Mouse (Mus musculus) liver, embryonic 12.5 days (tissue): ENCODE results near the gene Slc30a4. TPM values are rescaled to one million over a fixed set of nuclear protein-coding genes. Genes with fewer than 3 reads are reported as not detected.

ENCODE experiments used
- ATAC-seq: fragments of 200-750 bp; cut with Nextera tagmentation; 2 replicates; pipeline ENCODE4 v1.8.0; 2017; ENCODE audit warnings: moderate number of reproducible peaks, mild to moderate bottlenecking, moderate library complexity
- H3K27ac ChIP-seq: fragments of 300-500 bp; sonication (generic); 2 replicates; pipeline ENCODE4 v1.5.1; 2016; ENCODE audit warnings: mild to moderate bottlenecking
- H3K27me3 ChIP-seq: fragments of 300-500 bp; sonication (generic); replicated peaks from 2 replicates; pipeline ENCODE4 v1.6.1; 2016; ENCODE audit warnings: mild to moderate bottlenecking, moderate library complexity
- H3K36me3 ChIP-seq: fragments of 300-500 bp; sonication (generic); 2 replicates; pipeline ENCODE4 v1.6.1; 2016; ENCODE audit warnings: mild to moderate bottlenecking, moderate library complexity
- H3K4me1 ChIP-seq: fragments of 300-500 bp; sonication (generic); 2 replicates; pipeline ENCODE4 v1.6.1; 2016
- H3K4me2 ChIP-seq: fragments of 300-500 bp; sonication (generic); 2 replicates; pipeline ENCODE4 v1.6.1; 2016; ENCODE audit warnings: mild to moderate bottlenecking, moderate library complexity
- H3K4me3 ChIP-seq: fragments of 300-500 bp; sonication (generic); 2 replicates; pipeline ENCODE4 v1.5.1; 2016; ENCODE audit warnings: mild to moderate bottlenecking, moderate library complexity
- H3K9ac ChIP-seq: fragments of 300-500 bp; sonication (generic); 2 replicates; pipeline ENCODE4 v1.6.1; 2016; ENCODE audit warnings: mild to moderate bottlenecking, moderate library complexity
- H3K9me3 ChIP-seq: fragments of 300-500 bp; sonication (generic); replicated peaks from 2 replicates; pipeline ENCODE4 v1.6.1; 2016; ENCODE audit warnings: mild to moderate bottlenecking, moderate library complexity
- WGBS: fragments of 180-500 bp; shearing (Covaris S2); methylation state at CpG from one replicate; pipeline ENCODE4 v1.1.7; 2016; ENCODE audit not compliant: insufficient replicate concordance; 5-methylcytosine and 5-hydroxymethylcytosine counted together
- polyA plus RNA-seq: library from polyadenylated mRNA; unstranded; fragments of >200 nt; fragmentation: Nextera tagmentation; extraction: Ambion mirVana; gene quantifications from 2 replicates; pipeline ENCODE4 v1.2.1, GENCODE M21; 2016

Slc30a4 gene
- polyA plus RNA-seq, 1 experiment from 2014 or later = 2.4 TPM

GRCm38 (mm10) chr2:122671714-122672113 lies 30.7 kb downstream of the Slc30a4 start:
- no peak overlapping the region for H3K4me3 ChIP-seq
- H3K9ac ChIP-seq = no peak overlapping the region
- H3K27ac ChIP-seq = no peak overlapping the region
- no peaks in the 10 kb centered on the region for H3K9me3 ChIP-seq
- WGBS = 60% methylated on average over 5 of the region's 5 CpGs
- H3K4me2 ChIP-seq = no peak overlapping the region
- no peaks in the 10 kb centered on the region for H3K4me1 ChIP-seq
- H3K36me3 ChIP-seq = no peaks in the 10 kb centered on the region
- H3K27me3 ChIP-seq = no peaks in the 10 kb centered on the region
- no peak for ATAC-seq

GRCm38 (mm10) chr2:122667856-122668255 lies 34.6 kb downstream of the Slc30a4 start:
- no peak overlapping the region for H3K4me3 ChIP-seq
- H3K36me3 ChIP-seq = no peaks in the 10 kb centered on the region
- no peaks in the 10 kb centered on the region for H3K9me3 ChIP-seq
- ATAC-seq = no peak
- H3K27me3 ChIP-seq = peaks cover 4% of the 10 kb centered on the region; the same call in 1 of the 2 replicates
- no peak overlapping the region for H3K27ac ChIP-seq
- H3K4me1 ChIP-seq = no peaks in the 10 kb centered on the region
- WGBS = 34% methylated on average over 5 of the region's 5 CpGs
- no peak overlapping the region for H3K9ac ChIP-seq
- no peak overlapping the region for H3K4me2 ChIP-seq

- no peak for ATAC-seq
- no peak overlapping the region for H3K27ac ChIP-seq
- H3K9ac ChIP-seq = no peak overlapping the region
- H3K36me3 ChIP-seq = no peaks in the 10 kb centered on the region
- 29% methylated on average over 12 of the region's 12 CpGs for WGBS
- no peaks in the 10 kb centered on the region for H3K9me3 ChIP-seq
- peaks cover 4% of the 10 kb centered on the region; the same call in 1 of the 2 replicates for H3K27me3 ChIP-seq
- no peak overlapping the region for H3K4me3 ChIP-seq
- H3K4me2 ChIP-seq = no peak overlapping the region
- no peaks in the 10 kb centered on the region for H3K4me1 ChIP-seq
Observed at GRCm38 (mm10) chr2:122665973-122666875, 36.2 kb downstream of the Slc30a4 start.

- no peak for ATAC-seq
- 34% methylated on average over 6 of the region's 6 CpGs for WGBS
Observed at GRCm38 (mm10) chr2:122665253-122665972, 37.0 kb downstream of the Slc30a4 start.

GRCm38 (mm10) chr2:122659825-122660224 lies 42.6 kb downstream of the Slc30a4 start:
- no peak for ATAC-seq
- no peak overlapping the region for H3K4me3 ChIP-seq
- no peaks in the 10 kb centered on the region for H3K4me1 ChIP-seq
- H3K27me3 ChIP-seq = peaks cover 4% of the 10 kb centered on the region; the same call in 1 of the 2 replicates
- no peak overlapping the region for H3K4me2 ChIP-seq
- no peak overlapping the region for H3K27ac ChIP-seq
- no peaks in the 10 kb centered on the region for H3K9me3 ChIP-seq
- no peak overlapping the region for H3K9ac ChIP-seq
- no peaks in the 10 kb centered on the region for H3K36me3 ChIP-seq
- 66% methylated on average over 7 of the region's 7 CpGs for WGBS

More at GRCm38 (mm10) chr2:122665253-122665972, 37.0 kb downstream of the Slc30a4 start:
- no peak overlapping the region for H3K9ac ChIP-seq
- H3K4me2 ChIP-seq = no peak overlapping the region
- no peak overlapping the region for H3K4me3 ChIP-seq
- H3K27me3 ChIP-seq = peaks cover 4% of the 10 kb centered on the region; the same call in 1 of the 2 replicates
- no peaks in the 10 kb centered on the region for H3K36me3 ChIP-seq
- H3K27ac ChIP-seq = no peak overlapping the region
- H3K4me1 ChIP-seq = no peaks in the 10 kb centered on the region
- no peaks in the 10 kb centered on the region for H3K9me3 ChIP-seq

GRCm38 (mm10) chr2:122657707-122658524 lies 44.5 kb downstream of the Slc30a4 start:
- ATAC-seq = no peak
- Histone ChIP-seq H3K4me2 (no peak overlapping the region), H3K27me3 (no peaks in the 10 kb centered on the region), H3K36me3 (no peaks in the 10 kb centered on the region), H3K4me1 (no peaks in the 10 kb centered on the region), H3K9me3 (no peaks in the 10 kb centered on the region), H3K4me3 (no peak overlapping the region), H3K9ac (no peak overlapping the region), H3K27ac (no peak overlapping the region)
- WGBS = 53% methylated on average over 11 of the region's 11 CpGs

- Histone ChIP-seq H3K27ac (no peak overlapping the region), H3K4me2 (no peak overlapping the region)
- 70% methylated on average over 9 of the region's 9 CpGs for WGBS
Observed at GRCm38 (mm10) chr2:122656767-122657166, 45.7 kb downstream of the Slc30a4 start.

GRCm38 (mm10) chr2:122656052-122656451 lies 46.4 kb downstream of the Slc30a4 start:
- H3K9me3 ChIP-seq = no peaks in the 10 kb centered on the region
- no peak overlapping the region for H3K9ac ChIP-seq
- H3K36me3 ChIP-seq = no peaks in the 10 kb centered on the region
- no peaks in the 10 kb centered on the region for H3K27me3 ChIP-seq
- 46% methylated on average over 2 of the region's 2 CpGs for WGBS
- ATAC-seq = no peak
- no peak overlapping the region for H3K27ac ChIP-seq
- no peaks in the 10 kb centered on the region for H3K4me1 ChIP-seq
- no peak overlapping the region for H3K4me3 ChIP-seq
- H3K4me2 ChIP-seq = no peak overlapping the region

More at GRCm38 (mm10) chr2:122656767-122657166, 45.7 kb downstream of the Slc30a4 start:
- H3K27me3 ChIP-seq = no peaks in the 10 kb centered on the region
- no peaks in the 10 kb centered on the region for H3K36me3 ChIP-seq
- H3K4me3 ChIP-seq = no peak overlapping the region
- no peaks in the 10 kb centered on the region for H3K4me1 ChIP-seq
- H3K9me3 ChIP-seq = no peaks in the 10 kb centered on the region
- no peak for ATAC-seq
- H3K9ac ChIP-seq = no peak overlapping the region

GRCm38 (mm10) chr2:122652096-122653084 lies 50.1 kb downstream of the Slc30a4 start:
- H3K4me1 ChIP-seq = no peaks in the 10 kb centered on the region
- no peak overlapping the region for H3K9ac ChIP-seq
- no peaks in the 10 kb centered on the region for H3K36me3 ChIP-seq
- H3K9me3 ChIP-seq = no peaks in the 10 kb centered on the region
- peak overlapping the region; percentile 13; the same call in 1 of the 2 replicates for H3K4me2 ChIP-seq
- 18% methylated on average over 17 of the region's 17 CpGs for WGBS
- H3K4me3 ChIP-seq = no peak overlapping the region
- ATAC-seq = peak; percentile 32; the same call in 1 of the 2 replicates
- H3K27ac ChIP-seq = no peak overlapping the region
- no peaks in the 10 kb centered on the region for H3K27me3 ChIP-seq

- no peaks in the 10 kb centered on the region for H3K9me3 ChIP-seq
- peaks cover 5% of the 10 kb centered on the region for H3K36me3 ChIP-seq
- no peak overlapping the region for H3K9ac ChIP-seq
- no peak overlapping the region for H3K27ac ChIP-seq
- 0 out of 2 replicates have a peak, but pooled peaks cover 6% of the 10 kb centered on the region for H3K4me1 ChIP-seq
- no peak overlapping the region for H3K4me3 ChIP-seq
- H3K27me3 ChIP-seq = peaks cover 34% of the 10 kb centered on the region
- WGBS = 30% methylated on average over 5 of the region's 5 CpGs
- ATAC-seq = no peak
- H3K4me2 ChIP-seq = no peak overlapping the region
Observed at GRCm38 (mm10) chr2:122638673-122639072, 63.8 kb downstream of the Slc30a4 start.
